Mouse (Mus musculus) MEL (cell line): ENCODE results near the gene Aatk. TPM values are rescaled to one million over a fixed set of nuclear protein-coding genes. Genes with fewer than 3 reads are reported as not detected.

Experiments
- DNase-seq: peaks from one replicate; pipeline ENCODE4 v3.0.0; 2011; ENCODE audit warnings: low read depth, low spot score
- H3K27ac ChIP-seq: 2 replicates; pipeline ENCODE4 v1.5.1; 2012; ENCODE audit warnings: low read depth, mild to moderate bottlenecking, control low read depth, low read length, moderate library complexity; ENCODE audit not compliant: control insufficient read depth
- H3K27me3 ChIP-seq, 2 experiments: fragments of 150-350 bp in 1 of 2; sonication (generic) in 1 of 2; 2 replicates each; pipeline ENCODE4 v1.6.1; 2012; ENCODE audit warnings: low read length in 2 of 2, mild to moderate bottlenecking in 2 of 2, improper control_type of control experiment in 1 of 2, moderate library complexity in 1 of 2; ENCODE audit not compliant: insufficient read depth in 2 of 2, control insufficient read depth in 1 of 2
- H3K36me3 ChIP-seq, 2 experiments: 2 replicates each; pipeline ENCODE4 v1.6.1; 2012 to 2014; ENCODE audit warnings: low read length in 2 of 2, improper control_type of control experiment in 1 of 2, inconsistent platforms in 1 of 2, mild to moderate bottlenecking in 1 of 2; ENCODE audit not compliant: insufficient read depth in 2 of 2, control insufficient read depth in 1 of 2
- H3K4me1 ChIP-seq, 2 experiments: fragments of 150-350 bp in 1 of 2; sonication (generic) in 1 of 2; 2 replicates each; pipeline ENCODE4 v1.6.1; 2012; ENCODE audit warnings: low read length in 2 of 2, improper control_type of control experiment in 1 of 2, mild to moderate bottlenecking in 1 of 2; ENCODE audit not compliant: insufficient read depth in 2 of 2, control insufficient read depth in 1 of 2
- H3K4me3 ChIP-seq, 2 experiments: fragments of 150-350 bp in 1 of 2; sonication (generic) in 1 of 2; 2 replicates each; pipeline ENCODE4 v1.5.1; 2012; ENCODE audit warnings: low read depth in 2 of 2, low read length in 2 of 2, mild to moderate bottlenecking in 2 of 2, moderate library complexity in 2 of 2, control low read depth in 1 of 2, improper control_type of control experiment in 1 of 2; ENCODE audit not compliant: control insufficient read depth in 1 of 2, insufficient read depth in 1 of 2
- H3K79me2 ChIP-seq: 2 replicates; pipeline ENCODE4 v1.6.1; 2012; ENCODE audit warnings: mild to moderate bottlenecking, low read length, moderate library complexity; ENCODE audit not compliant: control insufficient read depth, poor library complexity, insufficient read depth
- H3K9ac ChIP-seq: 2 replicates; pipeline ENCODE4 v1.6.1; 2012; ENCODE audit warnings: low read depth, mild to moderate bottlenecking, control low read depth, low read length, moderate library complexity; ENCODE audit not compliant: control insufficient read depth, poor library complexity, severe bottlenecking
- H3K9me3 ChIP-seq: fragments of 150-350 bp; sonication (generic); replicated peaks from 2 replicates; pipeline ENCODE4 v1.6.1; 2012; ENCODE audit warnings: mild to moderate bottlenecking, low read length, improper control_type of control experiment, moderate library complexity; ENCODE audit not compliant: insufficient read depth
- CHD1 ChIP-seq: IDR thresholded peaks from 2 replicates; pipeline ENCODE4 v1.6.1; 2012; ENCODE audit warnings: low read depth, mild to moderate bottlenecking, inconsistent platforms, low read length, improper control_type of control experiment
- E2F4 ChIP-seq: IDR thresholded peaks from 2 replicates; pipeline ENCODE4 v1.6.1; 2011; ENCODE audit warnings: low read depth, low read length, improper control_type of control experiment, borderline replicate concordance
- GATA1 ChIP-seq: IDR thresholded peaks from 2 replicates; pipeline ENCODE4 v1.6.1; 2011; ENCODE audit warnings: low read depth, low read length, improper control_type of control experiment
- MXI1 ChIP-seq: IDR thresholded peaks from 2 replicates; pipeline ENCODE4 v1.6.1; 2011; ENCODE audit warnings: mild to moderate bottlenecking, low read depth, low read length, improper control_type of control experiment
- POLR2AphosphoS2 ChIP-seq: IDR thresholded peaks from 2 replicates; pipeline ENCODE4 v1.6.1; 2011; ENCODE audit warnings: low read length, improper control_type of control experiment
- TBP ChIP-seq: IDR thresholded peaks from 2 replicates; pipeline ENCODE4 v1.8.0; 2011; ENCODE audit warnings: low read depth, low read length, improper control_type of control experiment
- ZNF384 ChIP-seq: IDR thresholded peaks from 2 replicates; pipeline ENCODE4 v1.6.1; 2012; ENCODE audit warnings: low read depth, mild to moderate bottlenecking, inconsistent platforms, low read length, improper control_type of control experiment
- polyA plus RNA-seq, 2 experiments: library from polyadenylated mRNA; stranded (reverse) in 1 of 2; unstranded in 1 of 2; fragments of >175 nt in 1 of 2; fragments of >200 nt in 1 of 2; gene quantifications; 2 replicates each; pipeline versions ENCODE4 v1.2.1 to v1.2.4; 2012; ENCODE audit warnings: low replicate concordance in 2 of 2, low read depth in 1 of 2; ENCODE audit not compliant: insufficient read length in 2 of 2, insufficient read depth in 1 of 2, missing spikeins in 1 of 2
- total RNA-seq: library from RNA; depleted of rRNA; stranded (reverse); fragments of 300-350 nt; gene quantifications from 2 replicates; pipeline ENCODE4 v1.2.3, GENCODE M21; 2012; rRNA removed

The Aatk gene
- total and polyA plus RNA-seq, 3 experiments = 0.04 TPM; not detected in 2

- Histone ChIP-seq H3K9me3 (no peaks in the 10 kb centered on the region), H3K36me3 (peaks cover 0 to 19% of the 10 kb centered on the region in 2 experiments; a peak in 2 of 4 replicates), H3K27me3 (no peaks in the 10 kb centered on the region), H3K79me2 (no peaks in the 10 kb centered on the region), H3K4me3 (no peak overlapping the region), H3K4me1 (peaks cover 15 to 20% of the 10 kb centered on the region in 2 experiments), H3K27ac (no peak overlapping the region), H3K9ac (no peak overlapping the region)
- DNase-seq = no peak
- TF ChIP-seq E2F4 (no peak), CHD1 (no peak), MXI1 (no peak), GATA1 (no peak), ZNF384 (no peak), TBP (no peak), POLR2AphosphoS2 (no peak)
These were observed 88.1 kb downstream of the Aatk start for GRCm38 (mm10) chr11:119958856-119959255.

Other genes starting within 250 kb of the Aatk start
- 73.8 and 76.7 TPM in 2 replicates for gene Chmp6, start 133.7 kb downstream of the Aatk start, total RNA-seq
- gene Chmp6, start 133.7 kb downstream of the Aatk start, polyA plus RNA-seq = 10 to 100 TPM in 1 of 2 experiments, not detected in 1; 58.3 TPM
- 31.3 and 32.8 TPM in 2 replicates for gene Baiap2, start 104.4 kb downstream of the Aatk start, total RNA-seq
- 10 to 100 TPM in 1 of 2 experiments, not detected in 1; 27.5 TPM for gene Baiap2, start 104.4 kb downstream of the Aatk start, polyA plus RNA-seq
- 17.6 and 21.6 TPM in 2 replicates for gene Cep131, start 39.7 kb upstream of the Aatk start, total RNA-seq
- 10 to 100 TPM in 1 of 2 experiments, not detected in 1; 26.6 TPM for gene Cep131, start 39.7 kb upstream of the Aatk start, polyA plus RNA-seq
- gene Tepsin, start 51.6 kb upstream of the Aatk start, total RNA-seq = 12.6 and 16.6 TPM in 2 replicates
- gene Tepsin, start 51.6 kb upstream of the Aatk start, polyA plus RNA-seq = 10 to 100 TPM in 1 of 2 experiments, not detected in 1; 14.3 TPM
- 99.2 and 120 TPM in 2 replicates for gene Ndufaf8, start 51.8 kb upstream of the Aatk start, total RNA-seq
- 10 to 100 TPM in 1 of 2 experiments, not detected in 1; 77.6 TPM for gene Ndufaf8, start 51.8 kb upstream of the Aatk start, polyA plus RNA-seq
- gene Slc38a10, start 104.2 kb upstream of the Aatk start, total RNA-seq = 71.3 and 78.2 TPM in 2 replicates
- 10 to 100 TPM in 1 of 2 experiments, not detected in 1; 80.7 TPM for gene Slc38a10, start 104.2 kb upstream of the Aatk start, polyA plus RNA-seq
- gene Bahcc1, start 185.8 kb upstream of the Aatk start, total RNA-seq = 0.03 and 0.04 TPM in 2 replicates
- gene Bahcc1, start 185.8 kb upstream of the Aatk start, polyA plus RNA-seq = under 1 TPM in 1 of 2 experiments, not detected in 1; 0.26 TPM